Mouse (Mus musculus) neural tube, postnatal 0 days (tissue): Measurements from ENCODE around the gene Tns3. TPM values are rescaled to one million over a fixed set of nuclear protein-coding genes. Genes with fewer than 3 reads are reported as not detected.

Source experiments
- polyA plus RNA-seq: library from polyadenylated mRNA; unstranded; fragments of >200 nt; fragmentation: Nextera tagmentation; extraction: Ambion mirVana; gene quantifications from 2 replicates; pipeline ENCODE4 v1.2.1, GENCODE M21; 2015

The Tns3 gene
- 8.3 and 8.5 TPM in 2 replicates for polyA plus RNA-seq

GRCm38 (mm10) chr11:8664393-8664743, at the start of gene Tns3:
Tns3 (minus strand) TSS chr11:8664535.

